Mouse (Mus musculus) C2C12 (cell line): ENCODE measurements at regions not wholly inside any gene's neighbourhood (a gene's known extent, or its start where the extent isn't known, plus 50 kb on each side); places are given as distances from the start of the nearest gene placed in this dataset.

Experiments used
- CEBPB ChIP-seq: IDR thresholded peaks from one replicate; pipeline ENCODE4 v1.6.1; 2011; ENCODE audit warnings: low read depth, mild to moderate bottlenecking, control low read depth, moderate library complexity
- CTCF ChIP-seq: IDR thresholded peaks from one replicate; pipeline ENCODE4 v1.5.1; 2011; ENCODE audit not compliant: control insufficient read depth, insufficient read depth, insufficient read length
- MAX ChIP-seq: IDR thresholded peaks from one replicate; pipeline ENCODE4 v1.6.1; 2011; ENCODE audit warnings: mild to moderate bottlenecking, control low read depth
- MYOD1 ChIP-seq: IDR thresholded peaks from one replicate; pipeline ENCODE4 v1.6.1; 2011; ENCODE audit warnings: low read depth; ENCODE audit not compliant: control insufficient read depth, insufficient read length
- USF1 ChIP-seq: IDR thresholded peaks from one replicate; pipeline ENCODE4 v1.6.1; 2011; ENCODE audit warnings: low read depth, mild to moderate bottlenecking, control low read depth, moderate library complexity

DNA sequence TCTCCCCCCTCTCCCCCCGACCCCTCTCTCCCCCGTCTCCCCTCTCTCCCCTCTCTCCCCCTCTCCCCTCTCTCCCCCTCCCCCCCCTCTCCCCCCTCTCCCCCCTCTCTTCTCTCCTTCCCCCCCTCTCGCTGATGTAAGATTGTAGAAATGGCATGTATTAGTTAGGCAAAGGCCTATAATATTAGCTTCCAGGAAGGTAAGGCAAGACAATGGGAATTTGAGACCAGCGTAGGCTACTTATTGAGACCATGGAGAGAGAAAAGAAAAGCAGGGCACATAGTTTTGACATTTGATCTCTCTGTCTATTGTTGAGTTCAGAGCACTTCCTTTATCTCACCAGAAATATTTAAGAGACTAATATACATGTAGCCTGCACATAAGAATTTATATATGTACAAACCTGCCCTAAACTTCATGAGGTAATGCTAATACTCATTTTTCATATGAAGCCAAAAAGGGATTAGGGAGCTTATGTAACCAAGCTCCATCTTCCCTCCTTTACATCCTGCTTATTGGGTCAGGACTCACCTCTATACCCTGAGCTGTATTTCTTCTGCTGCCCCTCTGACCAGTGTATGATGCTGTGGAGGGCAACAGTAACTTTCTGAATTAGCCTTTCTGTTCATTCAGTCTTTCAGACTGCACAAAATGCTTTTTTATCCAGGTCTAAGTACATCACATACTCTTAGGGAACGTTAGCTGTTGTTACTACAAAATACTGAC is 522.3 kb downstream of the Sema5a start:
- TF ChIP-seq CTCF (no peak), MAX (no peak), MYOD1 (no peak), CEBPB (no peak), USF1 (no peak)
